Mouse (Mus musculus): ENCODE results near the gene Tm9sf1. TPM values are rescaled to one million over a fixed set of nuclear protein-coding genes. Genes with fewer than 3 reads are reported as not detected.

Tm9sf1 gene
- polyA plus RNA-seq, 1 experiment from 2014 or later = 42.8 TPM

DNA sequence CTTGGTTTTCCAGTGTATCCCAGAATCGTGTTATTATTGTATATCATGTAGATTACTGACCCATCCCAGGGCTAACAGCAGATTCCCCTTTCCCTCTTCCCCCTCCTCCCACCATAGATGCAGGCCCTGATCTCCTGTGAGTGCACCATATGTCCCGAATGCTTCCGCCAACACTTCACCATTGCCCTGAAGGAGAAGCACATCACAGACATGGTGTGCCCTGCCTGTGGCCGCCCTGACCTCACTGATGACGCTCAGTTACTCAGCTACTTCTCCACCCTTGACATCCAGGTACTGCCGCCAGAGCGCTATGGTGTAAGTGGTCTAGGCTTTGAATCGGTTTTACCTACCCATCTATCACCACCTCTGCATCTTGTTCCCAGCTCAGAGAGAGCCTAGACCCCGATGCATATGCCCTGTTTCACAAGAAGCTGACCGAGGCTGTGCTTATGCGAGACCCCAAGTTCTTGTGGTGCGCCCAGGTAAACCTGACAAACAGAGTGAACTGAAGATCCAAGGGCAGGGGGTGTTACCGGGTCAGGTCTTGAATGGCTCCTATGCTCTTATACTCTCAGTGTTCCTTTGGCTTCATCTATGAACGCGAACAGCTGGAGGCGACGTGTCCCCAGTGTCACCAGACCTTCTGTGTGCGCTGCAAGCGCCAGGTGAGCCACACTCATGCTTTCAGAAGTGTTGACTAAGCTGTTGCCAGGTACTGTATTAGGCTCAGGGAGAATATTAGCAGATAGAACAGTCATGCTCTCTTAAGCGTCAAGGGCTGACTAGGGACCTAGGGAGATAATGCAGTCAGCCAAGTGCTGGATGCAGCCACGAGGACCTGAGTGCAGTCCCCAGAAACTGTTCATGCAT lies 44.9 kb downstream of the Tm9sf1 start:
- no peak for ATAC-seq
- Histone ChIP-seq H3K9ac (replicated peaks) (no peak overlapping the region), H3K36me3 (replicated peaks; ENCODE audit: insufficient read depth, low read length) (peaks cover 87% of the 10 kb centered on the region), H3K27me3 (ENCODE audit: insufficient read depth, low read length) (no peaks in the 10 kb centered on the region), H3K4me2 (ENCODE audit: low read depth, low read length) (no peak overlapping the region), H3K27ac (ENCODE audit: low read depth) (no peak overlapping the region), H3K4me3 (ENCODE audit: low read depth, low read length) (no peak overlapping the region), H3K4me1 (ENCODE audit: insufficient read depth) (peaks cover 13% of the 10 kb centered on the region; the same call in 1 of the 2 replicates), H3K9me3 (ENCODE audit: low read length) (no peaks in the 10 kb centered on the region)
- 92% methylated on average over 21 of the region's 21 CpGs for WGBS (ENCODE audit: insufficient replicate concordance)
- TF ChIP-seq EP300 (IDR thresholded peaks at IDR 0.05; ENCODE audit: low read depth) = no peak
- TF ChIP-seq CTCF (IDR thresholded peaks at IDR 0.05; ENCODE audit: low read depth) = no peak
- no peak for DNase-seq

DNA sequence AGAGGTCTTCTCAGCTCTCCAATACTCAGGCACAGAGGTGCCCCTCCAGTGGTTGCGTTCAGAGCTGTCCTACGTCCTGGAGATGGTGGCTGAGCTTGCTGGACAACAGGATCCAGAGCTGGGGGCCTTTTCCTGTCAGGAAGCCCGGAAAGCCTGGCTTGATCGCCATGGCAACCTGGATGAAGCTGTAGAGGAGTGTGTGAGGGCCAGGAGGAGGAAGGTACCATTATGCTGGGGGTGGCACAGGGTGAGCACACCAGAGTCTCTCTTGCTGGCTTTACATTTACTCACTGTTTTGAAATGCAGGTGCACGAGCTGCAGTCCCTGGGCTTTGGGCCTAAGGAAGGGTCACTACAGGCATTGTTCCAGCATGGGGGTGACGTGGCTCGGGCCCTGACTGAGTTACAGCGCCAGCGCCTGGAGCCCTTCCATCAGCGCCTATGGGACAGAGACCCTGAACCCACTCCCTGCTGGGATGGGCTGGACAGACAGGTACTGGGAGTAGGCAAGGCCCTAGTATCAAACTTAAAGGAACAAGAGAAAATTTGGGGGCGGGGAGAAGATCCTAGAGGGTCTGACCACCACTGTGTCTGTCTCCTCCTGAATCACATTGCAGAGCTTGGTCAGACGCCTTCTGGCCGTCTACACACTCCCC lies 47.4 kb downstream of the Tm9sf1 start:
- TF ChIP-seq EP300 (IDR thresholded peaks at IDR 0.05; ENCODE audit: low read depth) = no peak
- no peak for TF ChIP-seq CTCF (IDR thresholded peaks at IDR 0.05; ENCODE audit: low read depth)
- peaks cover 64% of the 10 kb centered on the region for H3K36me3 ChIP-seq (replicated peaks; ENCODE audit: insufficient read depth, low read length)
- no peak overlapping the region for H3K4me3 ChIP-seq (ENCODE audit: low read depth, low read length)
- no peaks in the 10 kb centered on the region for H3K27me3 ChIP-seq (ENCODE audit: insufficient read depth, low read length)
- H3K9me3 ChIP-seq (ENCODE audit: low read length) = no peaks in the 10 kb centered on the region
- no peak overlapping the region for H3K4me2 ChIP-seq (ENCODE audit: low read depth, low read length)
- peaks cover 9% of the 10 kb centered on the region for H3K4me1 ChIP-seq (ENCODE audit: insufficient read depth)
- no peak overlapping the region for H3K9ac ChIP-seq (replicated peaks)
- ATAC-seq = no peak
- WGBS (ENCODE audit: insufficient replicate concordance) = 83% methylated on average over 13 of the region's 13 CpGs
- DNase-seq = no peak
- H3K27ac ChIP-seq (ENCODE audit: low read depth) = no peak overlapping the region

DNA sequence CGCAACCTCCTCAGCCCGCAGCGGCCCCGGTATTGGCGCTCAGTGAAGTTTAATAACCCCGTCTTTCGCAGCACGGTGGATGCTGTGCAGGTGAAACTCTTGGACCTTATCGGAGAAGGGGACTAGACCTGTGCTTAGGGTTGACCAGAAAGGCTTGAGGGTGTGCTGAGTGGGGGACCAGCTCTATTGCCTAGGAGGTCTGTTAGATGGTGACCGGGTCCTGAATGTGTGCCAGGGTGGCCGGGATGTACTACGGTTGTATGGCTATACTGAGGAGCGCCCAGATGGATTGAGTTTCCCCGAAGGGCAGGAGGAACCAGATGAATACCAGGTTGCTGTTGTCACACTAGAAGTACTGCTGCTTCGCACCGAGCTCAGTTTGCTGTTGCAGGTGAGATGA lies 51.4 kb downstream of the Tm9sf1 start:
- H3K9me3 ChIP-seq (ENCODE audit: low read length) = no peaks in the 10 kb centered on the region
- peaks cover 42% of the 10 kb centered on the region for H3K36me3 ChIP-seq (replicated peaks; ENCODE audit: insufficient read depth, low read length)
- H3K4me2 ChIP-seq (ENCODE audit: low read depth, low read length) = peak overlapping the region; percentile 92
- H3K27me3 ChIP-seq (ENCODE audit: insufficient read depth, low read length) = no peaks in the 10 kb centered on the region
- peak overlapping the region; percentile 94 for H3K9ac ChIP-seq (replicated peaks)
- H3K4me3 ChIP-seq (ENCODE audit: low read depth, low read length) = peak overlapping the region; percentile 97
- DNase-seq (peak; percentile 33), ATAC-seq (no peak)
- WGBS (ENCODE audit: insufficient replicate concordance) = 3% methylated on average over 16 of the region's 16 CpGs
- H3K27ac ChIP-seq (ENCODE audit: low read depth) = peak overlapping the region; percentile 97
- peaks cover 20% of the 10 kb centered on the region for H3K4me1 ChIP-seq (ENCODE audit: insufficient read depth)
- no peak for TF ChIP-seq EP300 (IDR thresholded peaks at IDR 0.05; ENCODE audit: low read depth)
- no peak for TF ChIP-seq CTCF (IDR thresholded peaks at IDR 0.05; ENCODE audit: low read depth)

DNA sequence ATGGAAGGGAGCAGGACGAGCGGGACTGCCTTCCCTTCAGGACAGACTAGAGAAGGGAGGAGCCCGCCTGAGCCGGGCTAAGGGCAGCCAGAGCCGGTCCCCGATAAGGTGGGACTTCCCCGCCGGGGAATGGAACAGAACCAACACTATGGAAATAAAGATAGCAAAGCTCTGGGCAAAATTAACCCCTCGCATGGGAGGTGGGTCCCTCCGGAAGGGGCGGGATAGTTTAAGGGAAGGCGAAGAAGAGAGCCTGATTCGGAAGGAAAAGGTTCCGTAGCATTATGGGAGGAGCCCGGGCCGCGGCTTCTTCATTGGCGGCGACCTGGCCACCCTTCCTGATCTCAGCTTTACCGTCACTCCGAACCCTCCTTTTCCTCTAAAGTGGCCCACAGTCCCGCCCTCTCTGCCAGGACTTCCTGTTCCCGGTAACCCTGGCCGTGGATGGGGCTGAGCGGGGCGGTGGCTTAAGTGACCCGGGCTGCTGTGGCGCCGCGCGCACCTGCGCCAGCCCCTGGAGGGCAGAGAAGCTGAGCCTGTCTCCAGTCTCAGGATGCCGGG lies 52.2 kb downstream of the Tm9sf1 start, which contains the start of gene Rnf31:
Rnf31 (plus strand) TSS at position 378 of the 561 bp plus-strand sequence.
- peak within 1 kb of the TSS; percentile 92 for H3K4me2 ChIP-seq (ENCODE audit: low read depth, low read length)
- 0% methylated on average over 33 of the region's 33 CpGs for WGBS (ENCODE audit: insufficient replicate concordance)
- TF ChIP-seq CTCF (IDR thresholded peaks at IDR 0.05; ENCODE audit: low read depth) = no peak
- peak; percentile 71; the same call in 1 of the 2 replicates for TF ChIP-seq EP300 (IDR thresholded peaks at IDR 0.05; ENCODE audit: low read depth)
- H3K4me1 ChIP-seq (ENCODE audit: insufficient read depth) = peaks cover 23% of the 10 kb centered on the region
- H3K9me3 ChIP-seq (ENCODE audit: low read length) = no peaks in the 10 kb centered on the region
- H3K27ac ChIP-seq (ENCODE audit: low read depth) = peak within 1 kb of the TSS; percentile 97
- H3K36me3 ChIP-seq (replicated peaks; ENCODE audit: insufficient read depth, low read length) = peaks cover 34% of the 10 kb centered on the region
- peak within 1 kb of the TSS; percentile 94 for H3K9ac ChIP-seq (replicated peaks)
- no peaks in the 10 kb centered on the region for H3K27me3 ChIP-seq (ENCODE audit: insufficient read depth, low read length)
- peak within 1 kb of the TSS; percentile 97 for H3K4me3 ChIP-seq (ENCODE audit: low read depth, low read length)
- peak; percentile 89 for ATAC-seq
- DNase-seq = peak; percentile 96

DNA sequence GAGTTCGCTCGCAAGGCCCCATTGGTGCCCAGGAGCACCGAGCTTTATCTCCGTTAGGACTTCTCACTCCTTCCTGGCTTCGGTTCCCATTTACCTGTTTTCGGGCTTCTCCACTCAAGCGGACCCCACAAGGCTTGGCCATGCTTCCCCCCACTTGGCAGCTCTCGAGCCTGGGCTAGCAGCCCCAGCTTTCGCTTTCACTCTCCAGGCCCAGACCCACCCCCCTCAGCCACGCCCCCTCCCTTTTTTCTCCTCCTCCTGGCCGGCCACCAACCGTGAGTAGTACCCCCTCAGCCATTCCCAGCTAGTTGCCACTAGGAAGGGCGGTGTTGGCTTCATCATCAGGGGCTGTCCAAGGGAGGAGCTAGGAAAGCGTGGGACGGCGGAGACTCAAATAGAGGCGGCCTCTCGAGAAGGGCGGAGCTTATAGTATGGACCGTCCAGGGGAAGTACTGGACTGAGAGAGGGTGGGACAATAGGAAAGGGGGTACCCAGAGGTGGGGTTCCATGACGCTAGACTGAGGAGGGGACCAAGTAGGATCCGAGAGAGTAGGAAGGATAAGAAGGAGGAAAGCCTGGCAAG lies 52.8 kb downstream of the Tm9sf1 start, which contains the start of gene Psme2:
Psme2 (minus strand) TSS at position 366 of the 583 bp plus-strand sequence.
- peaks cover 28% of the 10 kb centered on the region for H3K36me3 ChIP-seq (replicated peaks; ENCODE audit: insufficient read depth, low read length)
- TF ChIP-seq EP300 (IDR thresholded peaks at IDR 0.05; ENCODE audit: low read depth) (no peak), CTCF (IDR thresholded peaks at IDR 0.05; ENCODE audit: low read depth) (no peak)

More for the DNA sequence above, 52.8 kb downstream of the Tm9sf1 start, which contains the start of gene Psme2:
- DNase-seq (peak; percentile 93), ATAC-seq (peak; percentile 87)
- Histone ChIP-seq H3K4me1 (ENCODE audit: insufficient read depth) (peaks cover 29% of the 10 kb centered on the region), H3K4me2 (ENCODE audit: low read depth, low read length) (peak within 1 kb of the TSS; percentile 92), H3K4me3 (ENCODE audit: low read depth, low read length) (peak within 1 kb of the TSS; percentile 97), H3K9me3 (ENCODE audit: low read length) (no peaks in the 10 kb centered on the region), H3K27ac (ENCODE audit: low read depth) (peak within 1 kb of the TSS; percentile 97), H3K27me3 (ENCODE audit: insufficient read depth, low read length) (no peaks in the 10 kb centered on the region), H3K9ac (replicated peaks) (peak within 1 kb of the TSS; percentile 94)
- 3% methylated on average over 22 of the region's 22 CpGs for whole genome bisulfite sequencing (ENCODE audit: insufficient replicate concordance)

Measured in liver, postnatal 0 days (tissue).